Mouse (Mus musculus): ENCODE data around the gene Slc35e3. TPM values are rescaled to one million over a fixed set of nuclear protein-coding genes. Genes with fewer than 3 reads are reported as not detected.
"Not testable (repeated sequence)": the region's sequence is repeated elsewhere in the genome, so short reads cannot be mapped to it uniquely, and the experiment has no call there.

Gene Slc35e3
- total RNA-seq, 2 experiments from 2014 or later: 9.0 to 16.0 TPM

DNA sequence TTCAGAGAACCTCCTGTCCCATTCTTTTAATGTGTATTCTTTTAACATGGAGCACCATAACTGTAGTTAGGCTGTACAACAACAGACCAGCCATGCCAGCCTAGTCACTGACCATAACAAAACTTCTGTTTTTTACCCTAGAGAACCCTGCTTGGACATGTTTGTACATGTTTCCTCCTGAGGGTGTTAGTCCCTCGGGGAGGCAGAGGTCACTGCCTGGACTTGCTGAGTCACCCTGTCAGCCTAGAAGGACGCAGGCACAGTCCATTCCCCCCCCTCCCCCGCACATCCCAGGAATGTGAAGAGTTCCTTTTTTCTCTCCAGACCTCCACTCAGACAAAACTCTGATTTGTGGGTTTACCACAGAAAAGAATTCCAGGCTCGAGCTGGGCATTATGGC lies 28.6 kb downstream of the Slc35e3 start:
- ATAC-seq (replicated peaks; ENCODE audit: poor library complexity): 0 out of 2 replicates have a peak, but pooled peaks have one; percentile 34

DNA sequence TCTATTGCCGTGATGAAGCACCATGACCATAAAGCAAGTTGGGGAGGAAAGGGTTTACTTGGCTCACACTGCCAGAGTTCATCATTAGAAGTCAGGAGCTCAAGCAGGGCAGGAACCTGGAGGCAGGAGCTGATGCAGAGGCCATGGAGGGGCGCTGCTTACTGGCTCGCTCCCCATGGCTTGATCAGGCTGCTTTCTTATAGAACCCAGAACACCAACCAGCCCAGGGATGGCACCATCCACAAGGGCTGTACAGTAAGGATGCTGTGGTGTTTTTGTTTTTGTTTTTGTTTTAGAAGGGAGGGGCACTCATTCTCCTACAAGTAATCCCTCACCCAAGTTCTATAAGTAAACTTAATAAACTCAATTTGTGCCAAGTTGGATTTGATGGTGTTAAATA lies 29.5 kb downstream of the Slc35e3 start:
- no peak for ATAC-seq (replicated peaks; ENCODE audit: poor library complexity)

DNA sequence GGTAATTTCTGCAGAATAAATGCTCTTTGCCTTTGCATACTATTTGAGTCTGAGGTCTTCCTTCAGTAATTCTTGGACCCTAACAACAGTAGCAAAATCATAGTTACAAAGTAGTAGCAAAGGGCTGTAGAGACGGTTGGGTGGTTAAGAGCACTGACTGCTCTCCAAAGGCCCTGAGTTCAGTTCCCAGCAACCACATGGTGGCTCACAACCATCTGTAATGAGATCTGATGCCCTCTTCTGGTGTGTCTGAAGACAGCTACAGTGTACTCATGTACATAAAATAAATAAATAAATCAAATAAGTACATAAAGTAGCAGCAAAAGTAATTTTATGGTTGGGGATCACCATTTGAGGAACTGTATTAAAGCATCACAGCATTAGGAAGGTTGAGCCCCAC lies 30.5 kb downstream of the Slc35e3 start:
- ATAC-seq (replicated peaks; ENCODE audit: poor library complexity): not testable (repeated sequence)

DNA sequence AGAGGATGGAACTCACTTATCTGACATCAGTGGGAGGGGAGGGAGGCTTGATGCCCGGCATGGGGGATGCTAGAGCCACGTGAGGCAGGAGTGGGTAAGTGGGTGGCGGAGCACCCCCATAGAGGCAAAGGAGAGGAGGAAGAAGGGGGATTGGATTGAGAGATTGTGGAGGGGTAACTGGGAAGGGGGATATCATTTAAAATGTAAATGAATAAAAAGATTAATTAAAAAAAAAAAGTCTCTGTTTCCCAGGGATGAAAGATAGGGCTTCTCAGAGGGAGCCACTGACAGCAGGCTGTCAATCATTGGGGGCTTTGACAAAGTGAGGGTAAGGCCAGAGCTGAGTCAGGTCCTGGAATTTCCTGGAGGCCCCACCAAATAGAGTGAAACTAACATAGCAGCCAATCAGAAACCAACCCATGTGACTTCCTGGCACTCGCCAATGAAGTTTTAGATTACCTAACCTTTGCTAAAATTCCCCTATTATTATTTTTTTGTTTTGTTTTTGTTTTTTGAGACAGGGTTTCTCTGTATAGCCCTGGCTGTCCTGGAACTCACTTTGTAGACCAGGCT lies 31.2 kb downstream of the Slc35e3 start:
- no peak for ATAC-seq (replicated peaks; ENCODE audit: poor library complexity)

DNA sequence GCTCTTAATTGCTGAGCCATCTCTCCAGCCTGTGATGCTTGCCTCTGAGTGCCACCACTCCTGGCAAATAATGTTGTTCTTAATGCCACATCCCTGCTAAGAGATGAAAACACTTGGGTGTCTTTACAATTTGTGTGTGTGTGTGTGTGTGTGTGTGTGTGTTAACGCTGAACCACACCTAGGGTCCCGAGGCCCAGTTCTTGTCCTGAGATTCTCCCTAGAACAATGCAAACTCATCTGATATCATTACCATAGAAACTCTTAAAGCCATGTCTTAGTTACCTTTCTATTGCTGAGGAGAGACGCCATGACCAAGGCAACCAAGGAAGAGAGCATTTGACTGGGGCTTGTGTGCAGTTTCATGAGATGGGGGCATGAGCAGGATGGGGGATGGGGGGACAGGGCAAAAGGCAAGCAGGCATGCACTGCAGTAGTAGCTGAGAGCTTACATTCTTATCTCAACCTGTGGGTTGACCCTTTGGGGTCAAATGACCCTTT lies 32.1 kb downstream of the Slc35e3 start:
- ATAC-seq (replicated peaks; ENCODE audit: poor library complexity): no peak

DNA sequence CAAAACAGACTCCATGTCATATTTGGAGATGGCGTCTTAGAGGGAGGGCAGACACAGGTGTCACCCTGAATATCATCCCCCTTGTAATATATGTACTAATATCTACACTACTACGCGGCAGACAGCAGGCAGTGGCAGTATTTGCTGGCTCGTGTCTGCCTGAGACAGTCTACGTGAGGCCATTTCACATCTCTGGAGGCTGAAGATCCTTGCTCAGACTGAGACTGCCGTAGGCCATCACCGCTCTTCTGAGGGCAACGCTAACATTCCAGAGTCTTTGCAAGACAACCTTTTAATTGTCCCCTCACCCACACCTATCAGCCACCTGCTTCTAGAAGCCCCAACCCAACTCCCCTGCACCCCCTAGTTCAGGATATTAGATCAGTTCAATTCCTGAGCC lies 32.7 kb downstream of the Slc35e3 start:
- ATAC-seq (replicated peaks; ENCODE audit: poor library complexity): no peak

DNA sequence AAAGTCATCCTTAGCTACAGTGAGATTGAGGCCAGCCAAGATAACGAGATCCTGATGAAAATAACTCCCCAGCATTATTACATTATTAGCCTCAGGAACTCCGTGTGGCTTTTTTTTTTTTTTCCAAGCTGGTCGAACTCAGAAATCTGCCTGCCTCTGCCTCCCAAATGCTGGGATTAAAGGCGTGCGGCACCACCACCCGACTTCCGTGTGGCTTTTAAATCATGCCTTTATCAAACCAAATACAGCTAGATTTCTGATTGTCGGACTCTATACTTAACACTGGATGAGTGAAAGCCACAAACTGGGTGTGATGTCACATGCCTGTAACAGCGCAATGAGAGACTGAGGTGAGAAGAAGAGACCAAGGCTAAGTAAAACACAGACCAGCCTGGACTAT lies 33.3 kb downstream of the Slc35e3 start:
- ATAC-seq (replicated peaks; ENCODE audit: poor library complexity): no peak

DNA sequence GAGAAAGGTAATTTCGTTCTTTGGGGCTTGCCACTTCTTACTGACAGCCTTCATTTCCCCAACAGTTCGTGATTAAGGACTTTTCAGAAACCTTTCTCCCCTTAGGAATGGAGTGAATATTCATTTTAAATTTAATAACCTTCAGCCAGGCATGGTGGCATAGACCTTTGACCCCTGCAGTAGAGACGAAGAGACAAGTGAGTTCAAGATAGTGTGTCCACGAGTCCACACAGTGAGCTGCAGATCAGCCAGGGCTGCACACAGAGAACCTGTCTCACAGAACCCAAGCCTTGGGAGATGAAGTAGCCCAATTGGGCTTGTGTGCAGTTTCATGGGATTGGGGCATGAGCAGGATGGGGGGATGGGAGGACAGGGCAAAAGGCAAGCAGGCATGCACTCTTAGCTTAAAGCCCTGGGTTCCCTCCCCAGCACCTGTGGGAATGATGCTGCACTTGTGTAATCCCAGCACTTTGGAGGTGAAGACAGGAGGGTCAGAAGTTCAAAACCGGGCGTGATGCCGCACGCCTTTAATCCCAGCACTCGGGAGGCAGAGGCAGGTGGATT lies 33.9 kb downstream of the Slc35e3 start:
- ATAC-seq (replicated peaks; ENCODE audit: poor library complexity): no peak

DNA sequence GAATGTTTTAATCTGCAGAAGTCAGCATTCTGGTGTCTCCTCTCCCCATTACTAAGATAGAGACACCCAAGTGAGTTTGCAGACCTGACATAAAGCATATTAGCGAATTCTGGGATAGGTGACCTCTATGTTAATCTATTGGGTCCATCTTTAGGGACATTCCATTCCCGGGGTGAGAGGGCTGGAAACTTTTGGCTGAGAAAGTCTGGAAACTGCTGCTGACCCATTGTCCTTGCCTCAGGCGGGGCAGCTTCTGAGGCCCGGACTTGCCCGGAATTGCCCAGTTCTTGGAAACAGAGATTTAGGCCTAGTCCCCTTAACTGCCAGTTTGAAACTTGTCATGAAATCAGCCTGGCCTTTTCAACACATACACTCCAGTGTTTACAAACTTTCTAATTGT lies 34.8 kb downstream of the Slc35e3 start:
- no peak for ATAC-seq (replicated peaks; ENCODE audit: poor library complexity)

DNA sequence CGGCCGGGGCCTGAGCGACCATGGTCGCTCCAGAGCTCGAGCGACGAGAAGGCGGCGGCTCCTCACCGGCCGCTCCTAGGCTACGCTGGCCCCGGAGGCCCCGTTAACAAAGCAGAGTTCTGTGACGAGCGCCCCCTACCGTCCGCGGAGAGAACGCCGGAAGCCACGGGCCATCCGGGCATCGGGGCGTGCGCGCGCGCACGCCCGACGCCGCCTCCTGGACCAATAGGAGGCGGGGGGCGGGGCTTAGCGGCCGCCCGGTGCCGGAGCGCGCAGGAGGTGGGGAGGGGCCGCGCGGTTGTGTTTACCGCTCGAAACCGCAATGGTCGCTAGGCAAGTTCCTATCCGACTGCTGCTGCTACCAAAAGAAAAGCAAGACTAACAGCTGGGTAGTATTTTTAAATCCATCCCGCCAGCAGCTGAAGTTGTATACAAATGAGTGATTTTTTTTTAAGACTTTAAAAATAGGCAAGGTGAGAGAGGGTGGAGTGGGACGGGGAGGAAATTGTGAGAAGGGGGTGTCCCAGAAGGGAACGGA lies 35.5 kb downstream of the Slc35e3 start, which contains the start of gene Mdm2:
TSS of gene Mdm2 (minus strand) at position 155 of the 538 bp plus-strand sequence.
- ATAC-seq (replicated peaks; ENCODE audit: poor library complexity): peak; percentile 79

DNA sequence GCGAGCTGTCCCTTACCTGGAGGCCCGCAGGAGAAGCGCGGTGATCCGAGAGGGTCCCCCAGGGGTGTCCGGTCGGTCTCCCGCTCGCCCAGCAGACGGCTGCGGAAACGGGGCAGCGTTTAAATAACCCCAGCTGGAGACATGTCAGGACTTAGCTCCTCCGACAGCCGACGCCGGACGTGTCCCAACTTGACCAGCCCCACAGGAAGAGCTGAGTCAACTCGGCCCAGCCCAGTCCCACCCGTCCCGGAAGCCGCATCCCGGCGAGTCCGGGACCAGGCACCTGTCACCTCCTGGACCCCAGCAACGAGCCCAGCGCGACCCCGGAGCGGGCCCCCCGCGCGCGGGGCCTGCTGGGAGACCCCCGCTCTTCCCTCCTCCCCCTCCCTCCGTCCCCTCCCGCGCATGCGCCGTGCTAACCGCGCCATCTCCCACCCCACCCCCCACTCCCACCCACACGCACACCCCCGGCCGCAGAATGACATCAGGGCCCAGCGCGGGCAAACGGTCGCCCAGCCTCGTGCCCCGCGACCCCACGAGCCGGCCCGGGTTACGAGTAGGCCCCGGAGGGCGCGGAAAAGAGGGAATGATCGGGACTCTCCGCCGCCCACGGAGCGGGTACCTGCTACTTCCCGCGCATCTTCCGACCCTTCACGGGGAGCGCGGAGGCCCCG lies 36.1 kb downstream of the Slc35e3 start:
- peak; percentile 58 for ATAC-seq (replicated peaks; ENCODE audit: poor library complexity)

DNA sequence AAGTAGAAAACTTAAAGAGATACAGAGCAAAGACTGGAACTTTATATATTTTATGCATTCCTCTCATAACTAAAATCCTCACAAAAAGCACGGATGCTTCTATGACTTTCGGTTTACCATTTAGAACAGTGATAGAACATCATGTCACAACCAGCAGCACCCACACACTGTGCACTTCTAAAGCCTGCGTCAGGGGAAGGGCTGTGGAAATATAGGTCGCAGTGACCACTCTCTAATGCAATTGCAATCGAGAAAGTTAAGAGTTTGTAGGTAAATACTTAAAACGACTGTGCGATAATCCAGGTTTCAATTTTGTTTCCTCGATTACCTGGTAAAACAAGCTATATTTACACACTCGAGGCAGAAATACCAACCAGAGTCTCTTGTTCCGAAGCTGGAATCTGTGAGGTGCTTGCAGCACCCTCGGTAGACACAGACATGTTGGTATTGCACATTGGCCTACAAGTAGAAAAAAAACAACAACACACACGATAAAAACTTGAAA lies 36.8 kb downstream of the Slc35e3 start:
- ATAC-seq (replicated peaks; ENCODE audit: poor library complexity): no peak

DNA sequence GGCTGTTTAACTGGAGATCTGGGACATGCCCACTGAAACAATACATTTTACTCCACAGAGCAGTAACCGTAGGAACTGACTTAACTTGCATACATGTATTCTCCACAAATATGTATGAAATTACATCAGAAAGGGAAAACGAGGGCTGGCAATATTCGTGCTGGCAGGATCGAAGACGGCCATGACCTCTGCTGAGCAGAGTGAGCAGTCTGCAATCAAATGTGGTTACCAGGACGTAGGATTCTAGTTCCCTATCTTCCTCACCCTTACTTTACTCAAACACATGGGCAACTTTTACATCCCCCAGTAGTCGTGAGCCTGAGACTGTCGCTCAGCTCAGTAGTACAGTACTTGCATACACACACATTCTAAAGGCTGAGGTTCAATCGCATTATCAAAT lies 37.3 kb downstream of the Slc35e3 start:
- peak; percentile 24 for ATAC-seq (replicated peaks; ENCODE audit: poor library complexity)

DNA sequence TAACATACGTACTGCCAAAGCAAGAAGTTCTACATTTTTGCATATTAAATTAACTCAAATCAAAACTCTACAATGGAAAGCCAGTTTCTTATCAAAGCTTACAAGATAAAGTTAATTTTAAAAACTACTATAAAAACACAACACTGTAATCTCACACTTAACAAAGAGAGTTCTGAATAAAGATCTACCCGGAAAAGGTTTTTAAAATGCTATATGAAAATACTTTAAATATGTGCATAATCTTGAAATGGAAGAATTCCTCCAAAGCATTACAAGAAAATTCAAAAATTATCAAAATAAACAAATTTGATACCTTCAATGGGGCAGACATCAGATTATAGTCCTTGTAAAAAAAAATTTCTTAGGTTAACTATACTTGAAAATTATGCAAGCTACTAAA lies 37.8 kb downstream of the Slc35e3 start:
- ATAC-seq (replicated peaks; ENCODE audit: poor library complexity): no peak

DNA sequence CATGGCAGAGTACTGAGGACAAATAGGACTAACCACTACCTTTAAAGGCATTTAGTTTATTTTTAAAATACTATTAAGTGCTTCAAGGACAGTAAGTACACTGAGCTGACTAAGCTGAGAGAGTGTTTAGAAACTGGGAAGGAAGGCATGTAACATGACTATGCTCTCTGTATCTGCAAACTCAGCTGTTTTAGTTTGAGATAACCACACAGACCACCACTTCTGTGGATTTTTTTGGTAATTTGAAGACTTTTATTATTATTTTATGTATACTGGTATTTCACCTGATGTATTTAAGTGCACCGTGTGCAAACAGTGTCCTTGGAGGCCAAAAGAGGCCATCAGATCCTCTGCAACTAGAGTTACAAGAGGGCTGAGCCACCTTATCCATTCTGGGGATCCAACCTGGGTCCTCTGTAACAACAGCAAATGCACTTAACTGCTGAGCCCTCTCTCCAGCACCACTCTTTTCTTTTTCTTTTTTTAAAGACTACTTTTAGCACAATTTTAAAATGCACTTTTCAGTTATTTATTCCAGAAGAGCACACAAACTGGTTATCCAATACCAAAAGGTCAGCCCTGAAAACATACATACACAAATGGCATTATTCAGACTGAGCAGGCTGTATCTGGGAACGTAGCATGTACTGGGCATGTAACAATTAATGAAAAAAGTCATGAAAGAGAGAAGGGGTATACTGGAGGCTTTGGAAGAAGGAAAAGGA lies 38.9 kb downstream of the Slc35e3 start:
- no peak for ATAC-seq (replicated peaks; ENCODE audit: poor library complexity)

DNA sequence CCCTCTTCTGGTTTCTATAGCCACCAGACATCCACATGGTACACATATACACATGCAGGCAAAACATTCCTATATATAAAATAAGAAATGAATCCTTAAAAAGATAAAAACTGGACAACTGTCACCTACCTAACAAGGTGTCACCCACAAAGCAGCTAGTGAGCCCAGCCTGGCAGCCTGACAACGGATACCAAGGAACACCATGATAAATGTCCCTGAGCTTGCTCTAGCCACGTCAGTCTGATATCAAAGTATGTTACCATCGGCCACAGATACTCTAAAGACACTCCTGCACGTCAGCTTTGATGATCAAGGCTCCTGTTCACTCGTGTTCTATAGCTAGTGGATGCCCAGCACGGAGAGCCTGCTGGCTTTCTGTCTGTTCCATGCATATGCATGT lies 39.7 kb downstream of the Slc35e3 start:
- no peak for ATAC-seq (replicated peaks; ENCODE audit: poor library complexity)

DNA sequence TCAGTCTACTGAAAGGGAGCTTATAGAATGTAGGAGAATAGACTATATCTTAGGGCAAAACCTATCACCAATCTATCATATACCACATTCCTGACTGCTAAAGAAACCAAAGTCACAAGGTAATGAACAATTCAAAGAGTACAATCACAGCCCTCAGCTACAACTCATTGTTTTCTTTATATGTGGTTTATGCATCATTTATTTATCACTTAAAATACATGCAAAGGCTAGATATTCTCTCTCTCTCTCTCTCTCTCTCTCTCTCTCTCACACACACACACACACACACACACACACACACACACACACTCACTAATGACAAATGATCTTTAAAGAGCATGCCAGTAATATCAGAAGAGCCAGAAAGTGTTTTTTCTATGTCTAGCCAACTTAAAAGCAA lies 40.4 kb downstream of the Slc35e3 start:
- no peak for ATAC-seq (replicated peaks; ENCODE audit: poor library complexity)

DNA sequence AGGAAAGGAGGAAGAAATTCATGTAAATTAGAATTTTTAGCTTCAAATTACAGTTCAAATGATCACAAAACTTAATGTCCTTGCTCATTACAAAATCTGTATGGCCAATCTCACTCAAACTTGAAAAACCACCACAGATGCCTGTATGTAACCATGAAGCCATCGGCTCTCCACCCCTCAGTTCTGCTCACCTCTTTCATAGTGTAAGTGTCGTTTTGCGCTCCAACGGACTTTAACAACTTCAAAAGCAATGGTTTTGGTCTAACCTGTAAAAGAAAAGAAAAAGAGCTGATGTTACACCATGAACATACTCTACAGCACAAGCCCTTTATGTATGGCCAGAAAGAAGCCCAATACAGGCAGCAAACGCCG lies 41.2 kb downstream of the Slc35e3 start:
- ATAC-seq (replicated peaks; ENCODE audit: poor library complexity): no peak

DNA sequence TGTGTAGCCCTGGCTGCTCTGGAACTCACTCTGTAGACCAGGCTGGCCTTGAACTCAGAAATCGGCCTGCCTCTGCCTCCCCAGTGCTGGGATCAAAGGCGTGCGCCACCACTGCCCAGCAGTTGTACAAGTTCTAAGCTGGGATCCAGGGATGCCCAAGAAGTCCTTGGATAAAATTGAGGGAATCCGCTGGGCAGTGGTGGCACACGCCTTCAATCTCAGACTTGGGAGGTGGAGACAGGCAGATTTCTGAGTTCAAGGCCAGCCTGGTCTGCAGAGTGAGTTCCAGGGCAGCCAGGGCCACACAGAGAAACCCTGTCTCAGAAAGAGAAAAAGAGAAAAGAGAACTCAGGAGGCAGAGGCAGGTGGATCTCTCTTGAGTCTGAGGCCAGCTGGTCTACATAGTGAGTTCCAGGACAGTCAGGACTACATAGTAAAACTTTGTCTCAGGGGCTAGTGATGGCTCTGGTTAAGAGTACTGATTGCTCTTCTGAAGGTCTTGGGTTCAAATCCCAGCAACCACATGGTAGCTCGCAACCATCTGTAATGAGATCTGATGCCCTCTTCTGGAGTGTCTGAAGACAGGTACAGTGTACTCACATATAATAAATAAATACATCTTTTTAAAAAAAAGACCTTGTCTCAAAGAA lies 41.7 kb downstream of the Slc35e3 start:
- ATAC-seq (replicated peaks; ENCODE audit: poor library complexity): not testable (repeated sequence)

DNA sequence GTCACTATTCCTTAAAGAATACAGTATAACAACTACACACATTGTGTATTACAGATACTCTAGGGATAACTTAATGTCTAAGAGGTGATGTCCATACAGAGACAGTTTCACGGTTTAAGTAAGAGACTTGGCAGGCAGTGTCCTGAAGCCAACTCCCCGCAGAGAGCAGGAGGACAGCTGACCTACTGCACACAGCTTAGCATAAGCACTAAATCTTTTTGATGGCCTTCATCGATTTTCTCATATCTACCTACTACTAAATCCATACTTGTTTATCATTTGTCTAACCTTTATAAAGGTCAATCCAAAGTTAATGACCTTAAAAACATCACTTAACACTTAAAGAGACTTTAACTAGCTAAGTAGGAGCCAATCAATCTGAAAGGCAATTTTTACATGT lies 42.7 kb downstream of the Slc35e3 start:
- ATAC-seq (replicated peaks; ENCODE audit: poor library complexity): no peak
